Mouse (Mus musculus) thymus, postnatal 0 days (tissue): ENCODE results near the gene Slc13a2. TPM values are rescaled to one million over a fixed set of nuclear protein-coding genes. Genes with fewer than 3 reads are reported as not detected.
A peak's percentile ranks its signal among the peaks of the same experiment; 100 is the strongest.

ENCODE experiments used
- DNase-seq: peaks from one replicate; pipeline ENCODE4 v3.0.0-alpha.2; 2015; ENCODE audit warnings: low spot score
- polyA plus RNA-seq: library from polyadenylated mRNA; unstranded; fragments of >200 nt; fragmentation: Nextera tagmentation; extraction: Ambion mirVana; gene quantifications from 2 replicates; pipeline ENCODE4 v1.2.1, GENCODE M21; 2015

Gene Slc13a2
- polyA plus RNA-seq, result 0.43 and 0.76 TPM in 2 replicates

GRCm38 (mm10) chr11:78422055-78422819, at the start of gene Slc13a2:
Slc13a2 (minus strand) TSS chr11:78422217.
- DNase-seq, result no peak

- DNase-seq, result no peak
Observed at GRCm38 (mm10) chr11:78471326-78472103, 49.5 kb upstream of the Slc13a2 start.

- DNase-seq, result no peak
Observed at GRCm38 (mm10) chr11:78467932-78468331, 45.9 kb upstream of the Slc13a2 start.

- no peak for DNase-seq
Observed at GRCm38 (mm10) chr11:78467515-78467914, 45.5 kb upstream of the Slc13a2 start.

GRCm38 (mm10) chr11:78466242-78466912, 44.4 kb upstream of the Slc13a2 start:
- DNase-seq, result no peak

GRCm38 (mm10) chr11:78465568-78466180, 43.7 kb upstream of the Slc13a2 start, which contains the start of gene Slc46a1:
Slc46a1 (plus strand) TSS chr11:78465697.
- DNase-seq, result peak; percentile 66

GRCm38 (mm10) chr11:78465116-78465515, 43.1 kb upstream of the Slc13a2 start:
- no peak for DNase-seq

- DNase-seq, result no peak
Observed at GRCm38 (mm10) chr11:78463286-78464036, 41.4 kb upstream of the Slc13a2 start.

GRCm38 (mm10) chr11:78462669-78463068, 40.7 kb upstream of the Slc13a2 start:
- no peak for DNase-seq

- no peak for DNase-seq
Observed at GRCm38 (mm10) chr11:78461894-78462293, 39.9 kb upstream of the Slc13a2 start.

GRCm38 (mm10) chr11:78458740-78459139, 36.7 kb upstream of the Slc13a2 start:
- DNase-seq, result no peak

- peak; percentile 36 for DNase-seq
Observed at GRCm38 (mm10) chr11:78455308-78455707, 33.3 kb upstream of the Slc13a2 start.

GRCm38 (mm10) chr11:78454276-78454675, 32.3 kb upstream of the Slc13a2 start:
- no peak for DNase-seq

GRCm38 (mm10) chr11:78453675-78454074, 31.7 kb upstream of the Slc13a2 start:
- DNase-seq, result peak; percentile 75

- no peak for DNase-seq
Observed at GRCm38 (mm10) chr11:78450337-78450736, 28.3 kb upstream of the Slc13a2 start.

- DNase-seq, result no peak
Observed at GRCm38 (mm10) chr11:78448242-78448641, 26.2 kb upstream of the Slc13a2 start.

GRCm38 (mm10) chr11:78447168-78447567, 25.2 kb upstream of the Slc13a2 start:
- no peak for DNase-seq

GRCm38 (mm10) chr11:78443115-78443514, 21.1 kb upstream of the Slc13a2 start:
- DNase-seq, result no peak

GRCm38 (mm10) chr11:78438399-78438930, 16.4 kb upstream of the Slc13a2 start:
- DNase-seq, result no peak

- DNase-seq, result no peak
Observed at GRCm38 (mm10) chr11:78437182-78437581, 15.2 kb upstream of the Slc13a2 start.
